Mouse (Mus musculus): ENCODE data around the gene Casp7.
"Not testable (repeated sequence)": the region's sequence is repeated elsewhere in the genome, so short reads cannot be mapped to it uniquely, and the experiment has no call there.

Gene Casp7

DNA sequence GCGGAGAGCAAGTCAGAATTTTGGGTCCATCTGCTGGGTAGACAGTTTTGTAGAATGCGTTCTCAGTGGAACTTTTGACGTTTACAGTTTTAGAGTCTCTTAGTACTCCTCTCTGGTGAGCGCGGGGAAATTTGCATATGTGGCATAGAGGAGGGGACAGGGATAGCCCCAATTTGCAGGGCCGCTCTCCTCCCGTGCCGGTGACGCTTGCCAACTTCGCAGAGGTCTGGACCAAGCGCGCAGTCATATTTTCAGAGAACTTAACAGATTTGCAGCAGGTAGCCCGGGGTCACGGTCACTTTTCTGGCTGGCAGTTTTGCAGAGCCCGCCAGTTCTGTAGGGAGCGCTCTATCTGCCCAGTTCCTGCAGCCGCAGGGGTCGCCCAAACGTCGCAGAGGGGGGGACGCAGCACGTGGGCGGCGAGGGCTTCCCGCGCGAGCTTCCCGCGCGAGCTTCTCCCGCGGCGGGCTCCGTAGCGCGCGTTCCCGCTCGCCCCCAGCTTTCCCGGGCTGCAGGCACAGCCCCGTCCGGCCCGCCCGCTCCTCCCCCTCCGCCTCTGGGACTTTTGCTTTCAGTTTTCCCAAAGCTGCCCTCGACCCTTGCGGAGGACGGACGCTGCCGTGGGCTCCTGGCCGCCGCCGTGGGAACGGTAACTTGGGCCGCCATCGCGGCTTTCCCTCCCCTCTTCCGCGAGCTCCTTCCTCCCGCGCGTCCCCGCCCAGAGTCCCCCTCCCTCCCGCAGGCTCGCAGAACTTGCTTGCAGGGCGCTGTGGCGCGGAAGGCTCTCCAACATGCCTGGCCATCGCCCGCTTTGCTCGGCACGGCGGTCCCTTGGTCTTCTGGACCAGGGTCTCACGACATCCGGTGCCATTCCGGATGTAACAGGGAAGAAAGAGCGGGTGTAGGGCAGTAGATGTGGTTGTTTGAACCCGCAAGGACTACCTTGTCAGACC, at the start of gene Casp7:
Gene Casp7 (plus strand): TSS at position 461 of the 953 bp plus-strand sequence.
- peak; percentile 33 for DNase-seq (ENCODE audit: low read depth, low spot score)

DNA sequence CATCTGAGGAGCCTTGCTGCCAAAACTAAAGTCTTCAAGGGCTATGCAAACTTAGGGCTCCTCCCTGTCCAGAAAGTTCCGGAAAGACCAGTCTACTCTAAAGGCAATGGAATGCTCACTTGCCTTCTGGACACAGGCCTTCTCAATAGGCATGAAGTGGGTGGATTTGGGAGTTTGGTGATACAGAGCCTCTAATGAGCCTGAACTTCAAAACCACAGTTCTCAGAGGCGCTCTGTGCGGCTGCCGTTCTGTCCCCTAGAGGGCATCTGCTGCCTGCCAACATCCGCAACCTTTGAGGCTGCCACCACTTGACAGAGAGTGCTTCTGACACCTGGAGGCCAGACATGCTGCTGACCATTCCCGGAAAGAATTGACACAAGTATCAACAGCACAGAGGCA, 47.6 kb upstream of the Casp7 start:
- no peak for DNase-seq (ENCODE audit: low read depth, low spot score)

DNA sequence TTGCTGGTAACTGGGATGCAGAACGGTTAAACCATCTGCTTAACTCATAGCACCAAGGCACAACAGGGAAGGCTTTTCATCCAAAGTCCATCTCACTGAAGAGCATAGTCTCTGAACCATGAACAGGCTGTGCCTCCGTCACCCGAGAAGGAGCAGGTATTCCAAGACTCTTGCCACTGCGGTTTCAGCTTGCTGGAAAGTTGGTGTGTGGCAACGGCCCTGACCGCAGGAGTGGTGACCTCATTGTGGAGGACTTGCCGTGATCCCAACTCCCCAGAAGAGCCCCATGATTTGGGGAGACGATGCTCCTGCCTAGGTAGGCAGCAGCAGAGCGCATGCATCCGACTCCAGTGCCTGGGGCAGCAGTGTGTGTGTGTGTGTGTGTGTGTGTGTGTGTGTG, 43.2 kb upstream of the Casp7 start:
- DNase-seq (ENCODE audit: low read depth, low spot score) = no peak

DNA sequence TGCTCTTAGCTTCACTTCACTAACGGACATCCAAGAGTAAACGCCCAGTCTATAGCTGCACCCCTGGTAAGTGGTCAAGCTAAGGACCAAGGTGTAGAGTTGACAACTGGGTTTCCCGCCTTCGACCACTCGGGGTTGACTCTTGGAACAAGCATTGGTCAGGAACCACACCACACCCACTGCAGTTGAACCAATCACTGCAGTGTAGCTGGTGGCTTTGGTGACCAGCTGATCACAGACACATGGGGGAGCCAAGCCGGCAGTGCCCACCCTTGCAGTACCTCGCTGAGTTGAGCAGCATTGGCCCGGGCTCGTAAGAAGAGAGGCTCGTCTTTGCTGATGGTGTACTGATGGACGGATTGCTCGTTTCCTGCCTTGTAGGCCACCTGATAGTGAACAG, 41.7 kb upstream of the Casp7 start:
- no peak for DNase-seq (ENCODE audit: low read depth, low spot score)

DNA sequence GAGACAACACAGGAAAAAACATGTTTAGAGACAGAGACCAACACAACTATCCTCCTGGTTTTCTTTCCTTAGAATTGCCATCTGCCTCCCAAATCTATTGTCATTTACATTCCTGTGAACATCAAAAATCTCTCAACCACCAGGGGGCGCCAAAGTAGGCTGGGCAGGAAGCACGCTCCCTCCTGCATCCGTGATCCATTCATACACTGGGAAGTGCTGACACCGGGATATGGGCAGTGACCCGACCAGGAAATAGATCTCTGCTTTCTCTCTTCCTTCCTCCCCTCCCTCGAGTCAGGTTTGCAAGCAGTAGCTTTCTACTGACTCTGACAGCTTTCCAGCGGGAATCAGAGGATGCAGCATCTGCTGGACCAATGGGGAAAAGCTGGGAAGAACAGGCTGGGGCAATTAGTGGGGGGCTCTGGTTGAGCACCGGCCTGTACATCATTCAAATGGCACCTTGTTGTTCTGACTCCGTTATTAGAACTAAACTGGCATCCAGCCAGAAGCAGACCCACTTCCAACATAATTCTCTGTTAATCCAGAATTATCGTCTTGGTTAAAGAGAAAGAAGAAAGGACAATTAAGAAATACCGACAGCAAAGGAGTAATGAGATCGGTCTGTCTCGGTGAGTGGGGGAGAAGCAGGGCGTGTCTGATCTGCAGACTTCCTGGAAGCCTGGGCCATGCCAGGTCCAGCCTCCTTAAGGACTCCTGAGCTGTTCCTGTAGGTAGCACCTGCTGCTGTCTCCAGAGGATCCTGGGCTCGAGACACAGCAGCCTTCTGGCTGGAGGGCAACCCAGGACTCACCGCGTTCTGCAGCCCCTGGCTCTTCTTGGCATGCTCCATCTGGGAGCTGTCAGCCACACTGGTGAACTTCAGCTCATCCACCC, 40.2 kb upstream of the Casp7 start:
- DNase-seq (ENCODE audit: low read depth, low spot score) = peak; percentile 53

DNA sequence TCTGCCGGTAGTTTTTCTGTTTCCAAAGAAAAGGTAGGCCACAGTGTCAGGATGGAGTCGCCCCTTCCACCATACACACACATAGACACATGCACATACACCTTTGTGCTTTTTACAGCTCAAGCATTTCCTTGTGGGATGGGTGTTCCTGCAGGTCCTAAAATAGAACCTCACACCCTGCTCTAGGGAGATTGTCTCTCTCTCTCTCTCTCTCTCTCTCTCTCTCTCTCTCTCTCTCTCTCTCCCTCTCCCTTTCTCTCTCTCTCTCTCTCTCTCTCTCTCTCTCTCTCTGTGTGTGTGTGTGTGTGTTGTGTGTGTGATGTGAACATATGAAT, 39.6 kb upstream of the Casp7 start:
- DNase-seq (ENCODE audit: low read depth, low spot score) = not testable (repeated sequence)

DNA sequence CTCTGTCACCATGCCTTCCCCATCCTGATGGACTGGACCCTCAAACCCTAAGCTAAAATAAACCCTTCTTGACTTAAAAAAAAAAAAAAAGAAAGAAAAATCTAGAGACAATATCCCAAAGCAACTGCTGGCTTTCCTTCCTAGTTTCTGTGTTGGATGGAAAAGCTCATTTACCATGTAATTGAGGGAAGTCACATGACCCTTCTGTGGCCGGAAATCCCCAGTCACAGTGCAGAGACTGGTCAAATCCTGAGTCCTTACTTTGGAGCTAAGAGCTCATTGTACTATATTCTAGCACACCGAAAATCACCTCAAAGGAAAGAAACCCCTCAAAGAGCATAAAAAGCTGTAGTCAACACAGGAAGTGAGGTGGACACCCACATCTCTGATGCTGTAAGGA, 38.0 kb upstream of the Casp7 start:
- DNase-seq (ENCODE audit: low read depth, low spot score) = no peak

DNA sequence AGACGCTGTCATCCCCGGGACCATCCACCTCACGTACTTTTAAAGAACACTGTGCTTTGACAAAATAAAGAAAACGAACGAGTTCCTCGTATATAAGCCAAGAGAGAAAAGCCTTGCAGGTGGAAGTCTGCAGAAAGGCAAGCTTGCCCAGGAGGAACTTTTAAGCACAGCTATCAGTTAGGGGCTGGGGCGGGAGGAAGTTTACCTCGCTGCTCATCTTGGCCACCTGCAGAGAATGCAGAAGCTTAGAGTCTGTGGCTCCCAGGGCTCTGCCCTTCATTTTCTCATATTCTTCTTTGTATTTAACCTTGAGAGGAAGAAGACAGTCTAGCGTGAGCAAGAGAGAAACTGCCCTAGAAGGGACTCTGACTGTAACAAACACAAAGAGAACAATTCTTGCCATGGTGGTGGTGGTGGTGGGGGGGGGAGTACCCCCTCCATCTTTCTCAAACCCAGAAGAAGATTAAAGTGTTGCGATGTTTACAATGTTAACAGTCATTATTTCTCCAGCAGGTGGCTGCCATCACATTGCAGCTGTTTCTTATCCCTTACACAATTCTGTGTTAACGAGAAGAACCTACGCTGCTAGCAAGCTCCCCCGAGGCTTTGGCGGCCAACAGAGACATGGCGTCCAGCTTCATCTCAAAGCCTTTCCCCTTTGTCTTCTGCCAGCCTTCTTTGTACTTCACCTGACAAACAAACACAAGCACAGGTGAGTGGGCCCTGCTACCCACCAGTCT, 33.0 kb upstream of the Casp7 start:
- DNase-seq (ENCODE audit: low read depth, low spot score) = no peak

DNA sequence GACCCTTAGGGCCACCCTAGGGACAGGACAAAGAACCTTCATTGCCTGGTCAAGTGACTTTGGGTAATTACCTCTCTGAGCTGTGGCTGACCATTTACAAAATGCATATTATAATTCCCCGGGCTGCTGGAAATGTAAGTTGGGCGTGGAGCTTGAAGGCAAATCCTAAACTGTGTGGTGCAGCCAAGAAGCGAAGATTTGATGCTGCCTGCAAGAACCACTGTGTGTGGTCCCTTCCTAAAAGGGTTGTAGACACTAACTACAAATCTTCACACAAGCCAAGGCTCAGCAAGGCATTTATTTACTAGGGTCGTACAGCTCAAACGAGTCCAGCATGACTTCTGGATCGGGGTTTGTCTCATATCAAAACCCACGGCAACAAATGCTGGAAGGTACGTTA, 32.4 kb upstream of the Casp7 start:
- no peak for DNase-seq (ENCODE audit: low read depth, low spot score)

DNA sequence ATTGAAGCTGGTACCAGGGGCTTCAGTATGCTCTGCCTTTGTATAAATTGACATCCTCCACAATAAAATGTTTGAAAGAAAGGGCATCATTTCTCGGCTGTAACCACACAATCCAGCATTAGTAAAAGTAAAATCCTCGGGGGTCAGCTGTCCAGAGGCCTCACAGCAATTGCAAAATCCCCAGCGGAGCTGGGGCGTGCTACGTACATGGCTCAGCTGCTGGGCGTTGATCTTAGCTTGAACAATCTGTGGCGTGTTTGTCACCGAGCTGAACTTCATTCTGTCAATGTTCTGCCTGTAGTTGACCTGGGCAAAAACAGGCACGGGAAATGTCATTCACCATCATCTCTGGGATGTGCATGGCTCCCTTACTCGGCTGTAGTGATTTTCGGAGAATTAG, 30.8 kb upstream of the Casp7 start:
- DNase-seq (ENCODE audit: low read depth, low spot score) = no peak

DNA sequence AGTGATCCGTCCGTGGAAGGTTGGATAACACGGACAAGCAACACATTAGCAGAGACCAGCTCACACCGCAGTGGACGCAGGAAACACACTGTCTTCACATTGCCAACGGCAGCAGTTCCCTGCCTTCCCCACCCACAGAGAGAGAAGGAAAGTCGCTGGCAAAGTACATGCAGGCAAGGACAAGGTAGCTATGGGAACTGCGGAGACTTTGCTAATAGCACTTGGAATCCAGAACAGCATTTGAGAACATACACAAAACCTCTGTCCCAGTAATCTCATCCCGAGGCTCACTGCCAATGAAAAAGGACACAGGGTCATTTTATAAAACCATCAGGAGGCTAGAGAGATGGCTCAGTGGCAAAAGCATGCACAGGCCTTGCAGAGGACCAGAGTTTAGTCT, 30.3 kb upstream of the Casp7 start:
- no peak for DNase-seq (ENCODE audit: low read depth, low spot score)

DNA sequence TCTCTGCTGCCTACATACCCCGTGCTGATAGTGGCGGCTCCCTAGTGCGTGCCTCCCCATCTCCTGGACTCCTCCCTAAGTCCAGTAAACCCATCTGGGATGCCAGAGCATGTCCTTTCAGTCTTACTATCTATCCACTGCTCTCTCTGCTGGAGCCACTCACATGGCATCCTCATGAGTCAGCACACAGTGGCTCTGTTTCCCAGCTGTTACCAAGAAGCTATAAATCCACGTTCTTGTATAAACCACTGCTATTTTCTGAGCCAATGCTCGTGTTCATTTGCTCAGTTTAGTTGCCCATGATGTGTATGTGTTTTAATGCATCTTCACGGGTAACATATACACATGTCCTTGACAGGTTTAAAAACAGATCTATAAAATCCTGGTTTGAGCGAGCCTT, 29.2 kb upstream of the Casp7 start:
- DNase-seq (ENCODE audit: low read depth, low spot score) = no peak

DNA sequence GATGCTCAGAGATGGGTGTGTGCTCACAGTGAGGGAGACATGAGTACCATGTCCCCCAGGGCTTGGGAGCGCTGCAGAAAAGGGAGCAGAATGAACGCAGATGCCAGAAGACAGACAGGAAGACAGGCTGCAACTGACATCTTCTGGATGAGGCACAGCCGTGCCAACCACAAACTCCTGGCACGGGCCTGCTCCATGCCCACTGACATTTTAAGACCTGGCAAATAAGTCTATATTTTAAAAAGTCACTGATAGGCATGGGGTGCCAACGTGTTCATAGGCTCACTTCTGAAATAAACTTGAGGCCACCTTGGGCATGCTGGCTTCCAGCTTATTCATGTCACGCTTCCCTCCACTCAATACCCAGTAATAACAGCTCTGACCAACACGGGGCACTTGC, 28.0 kb upstream of the Casp7 start:
- no peak for DNase-seq (ENCODE audit: low read depth, low spot score)

DNA sequence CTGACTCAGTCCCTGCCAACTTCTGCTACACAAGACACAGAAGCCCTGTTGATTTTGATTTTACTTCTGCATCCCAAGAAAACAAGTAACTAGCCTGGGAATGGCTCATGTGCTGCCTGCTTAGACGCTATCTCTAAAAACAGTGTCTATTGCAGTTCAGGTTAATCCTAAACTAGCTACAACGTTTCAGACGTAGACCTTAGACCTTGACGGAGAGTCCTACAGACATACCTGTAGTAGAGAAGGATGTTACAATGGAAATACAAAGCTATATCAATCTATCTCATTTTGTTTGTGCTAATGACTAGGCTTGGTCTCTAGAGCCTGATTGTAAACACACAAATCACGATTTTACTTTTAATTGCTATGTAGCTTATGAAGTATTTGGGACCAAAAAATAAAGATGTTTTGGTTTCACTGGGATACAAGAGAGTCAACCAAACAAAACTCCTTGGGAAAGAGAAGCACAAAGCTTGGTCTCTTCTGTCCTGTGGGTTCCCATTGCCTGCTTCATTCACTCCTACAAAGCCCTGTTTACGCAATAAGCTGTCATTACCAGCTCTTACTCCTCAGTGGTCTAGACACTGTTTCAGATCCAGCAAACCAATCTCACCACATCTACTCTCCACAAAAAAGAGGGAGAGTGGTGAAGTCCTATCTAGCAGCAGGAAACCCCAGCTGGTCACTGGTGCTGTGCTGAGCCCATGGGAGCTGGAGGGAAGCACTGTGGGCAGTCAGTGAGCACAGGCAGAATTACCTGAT, 26.4 kb upstream of the Casp7 start:
- DNase-seq (ENCODE audit: low read depth, low spot score) = no peak

DNA sequence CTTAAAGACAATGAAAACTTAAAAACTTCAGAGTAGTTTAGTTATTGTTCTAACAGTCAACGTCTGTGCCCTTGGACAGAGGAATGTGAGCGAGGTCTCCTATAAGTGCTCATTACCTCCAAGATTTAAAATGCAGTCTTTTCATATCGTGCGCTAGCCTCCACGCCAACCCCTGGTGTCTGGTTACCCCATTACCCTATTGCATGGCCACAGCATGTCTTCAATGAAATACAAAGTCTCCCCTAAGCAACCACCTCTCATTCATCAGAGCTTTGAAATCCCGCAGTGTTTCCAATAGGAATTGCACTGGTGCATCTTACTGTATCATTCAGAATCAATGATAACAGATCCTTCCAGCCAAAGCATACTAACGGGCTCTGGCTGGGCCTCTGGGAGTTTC, 24.7 kb upstream of the Casp7 start:
- DNase-seq (ENCODE audit: low read depth, low spot score) = no peak

DNA sequence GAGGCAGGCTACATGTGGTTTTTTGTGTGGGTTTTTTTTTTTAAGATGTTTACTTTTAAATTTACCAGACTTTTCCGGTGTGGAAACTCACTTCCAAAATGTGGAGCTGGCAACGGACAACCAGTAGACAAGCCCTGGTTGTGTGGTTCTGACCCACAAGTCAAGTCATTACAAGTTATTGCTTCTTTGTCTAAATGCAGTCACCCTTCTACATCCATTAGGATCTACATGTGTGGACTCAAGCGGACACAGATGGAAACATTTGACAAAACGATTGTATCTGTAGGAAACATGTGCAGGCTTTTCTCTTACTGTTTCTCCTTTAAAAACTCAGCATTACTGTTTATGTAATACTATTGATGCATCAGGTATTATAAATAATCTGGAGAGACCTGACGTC, 23.7 kb upstream of the Casp7 start:
- DNase-seq (ENCODE audit: low read depth, low spot score) = no peak

DNA sequence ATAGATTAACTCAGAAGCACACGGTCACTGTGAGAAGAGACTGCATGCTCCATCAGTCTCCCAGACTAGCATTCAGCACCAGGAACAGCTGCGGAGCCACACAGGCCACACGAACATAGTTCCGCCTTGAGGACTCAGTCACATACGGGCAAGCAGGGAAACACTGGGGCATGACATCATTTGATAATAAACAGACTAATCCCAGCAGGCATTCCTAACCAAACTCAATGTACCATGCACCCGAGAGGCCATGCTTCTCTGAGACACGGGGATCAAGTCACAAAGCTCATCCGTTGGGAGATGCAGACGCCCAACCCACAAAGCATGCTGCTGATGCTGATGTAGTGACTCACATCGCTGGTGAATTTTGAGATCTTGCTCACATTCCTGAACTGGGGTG, 22.9 kb upstream of the Casp7 start:
- no peak for DNase-seq (ENCODE audit: low read depth, low spot score)

DNA sequence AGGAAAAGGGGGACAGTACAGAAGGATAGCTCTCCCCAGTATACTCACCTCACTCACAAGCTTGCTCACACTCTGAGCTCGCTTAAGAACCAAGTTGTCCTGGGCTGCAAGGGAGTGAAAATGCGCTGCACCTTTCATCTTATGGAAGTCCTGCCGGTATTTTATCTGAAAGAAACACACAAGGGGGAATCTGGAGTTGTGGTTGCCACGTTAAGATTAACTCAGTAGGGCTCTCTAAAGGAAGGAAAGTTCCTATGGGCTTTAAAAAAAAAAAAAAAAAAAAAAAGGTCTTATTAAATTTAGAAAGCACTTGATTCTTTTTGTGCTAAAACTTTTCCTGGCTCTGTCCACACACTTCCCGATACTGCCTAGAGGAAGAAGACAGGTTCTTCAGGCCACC, 18.9 kb upstream of the Casp7 start:
- no peak for DNase-seq (ENCODE audit: low read depth, low spot score)

DNA sequence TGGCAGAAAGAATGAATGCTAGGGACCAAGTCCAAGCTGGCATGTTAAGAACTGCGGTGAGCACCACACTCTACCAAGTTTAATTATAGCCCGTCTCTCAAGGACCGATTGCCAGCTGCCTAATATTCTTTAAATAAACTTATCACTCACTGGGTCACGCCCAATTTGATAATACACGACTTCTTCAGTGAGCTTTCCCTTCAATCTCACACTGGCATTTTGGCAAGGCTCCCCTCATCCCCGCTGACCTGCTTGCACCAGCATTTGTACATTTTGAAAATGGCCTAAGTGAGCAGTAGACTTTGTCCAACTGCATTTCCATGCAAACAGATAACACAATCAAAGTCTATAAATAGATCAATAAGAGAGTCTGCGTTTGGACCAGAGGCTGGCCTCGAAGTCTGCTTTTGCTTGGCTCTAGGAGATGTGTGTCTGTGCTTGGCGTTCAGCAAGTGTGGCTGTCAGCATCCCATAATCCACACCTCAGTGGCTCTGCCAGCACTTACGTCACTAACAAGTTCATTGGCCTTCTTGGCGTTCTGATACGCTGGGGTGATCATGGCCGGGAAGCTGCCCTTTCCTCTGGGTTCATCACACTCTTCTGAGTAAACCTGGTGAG, 18.3 kb upstream of the Casp7 start:
- DNase-seq (ENCODE audit: low read depth, low spot score) = no peak

DNA sequence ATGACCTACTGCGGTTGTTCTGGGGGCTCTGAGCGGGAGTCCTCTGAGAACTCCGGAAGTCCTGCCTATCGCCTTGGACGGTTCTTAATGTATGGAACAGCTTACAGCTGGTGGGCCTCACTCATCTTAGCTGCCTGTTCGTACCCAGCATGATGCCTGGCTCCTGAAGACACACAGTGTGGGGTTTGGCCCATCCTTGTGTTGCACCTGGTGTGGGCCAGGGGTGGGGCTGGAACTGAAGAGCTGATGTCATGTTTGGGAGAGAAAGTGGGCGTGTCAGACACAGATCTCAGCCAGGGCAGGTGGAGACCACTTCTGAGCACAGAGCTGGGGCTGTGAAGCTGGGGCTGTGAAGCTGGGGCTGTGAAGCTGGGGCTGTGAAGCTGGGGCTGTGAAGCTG, 16.6 kb upstream of the Casp7 start:
- no peak for DNase-seq (ENCODE audit: low read depth, low spot score)

DNA sequence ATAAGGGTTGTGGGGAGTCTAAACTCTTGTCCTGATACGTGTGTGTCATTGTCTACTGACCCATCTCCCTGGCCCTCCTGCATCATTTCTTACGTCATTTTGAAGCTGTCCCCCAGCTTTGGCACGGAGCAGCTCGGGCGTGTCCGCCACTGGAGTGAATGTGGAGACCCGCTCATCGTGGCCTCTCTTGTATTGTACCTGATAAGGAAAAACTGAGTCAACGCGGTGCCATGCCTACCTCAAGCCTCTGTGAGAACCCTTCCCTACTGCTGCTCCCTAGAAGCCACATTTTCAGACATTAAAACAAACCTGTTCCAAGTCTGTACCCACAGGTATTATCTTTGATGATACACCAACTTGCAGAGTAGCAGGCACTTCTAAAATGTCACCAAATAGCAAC, 15.5 kb upstream of the Casp7 start:
- no peak for DNase-seq (ENCODE audit: low read depth, low spot score)
